Mouse (Mus musculus): ENCODE measurements around the gene Zfp865.

- no peak for TF ChIP-seq EP300 (IDR thresholded peaks at IDR 0.05)
- no peak for TF ChIP-seq CTCF (IDR thresholded peaks at IDR 0.05)
These were observed 24.8 kb downstream of the Zfp865 start for GRCm38 (mm10) chr7:5044981-5045380.

Data from lung, postnatal 0 days (tissue).